Mouse (Mus musculus) brown adipose tissue, adult 24 weeks (tissue): ENCODE data around the gene Nop53. TPM values are rescaled to one million over a fixed set of nuclear protein-coding genes. Genes with fewer than 3 reads are reported as not detected.
A peak's percentile ranks its signal among the peaks of the same experiment; 100 is the strongest.

ENCODE experiments used
- H3K27ac ChIP-seq: fragments of 200-500 bp; replicated peaks from 2 replicates; pipeline ENCODE4 v1.5.1; 2012; ENCODE audit warnings: low read depth, mild to moderate bottlenecking, low read length
- H3K4me1 ChIP-seq: fragments of 200-500 bp; 2 replicates; pipeline ENCODE4 v1.6.1; 2012; ENCODE audit warnings: low read length, mixed read lengths; ENCODE audit not compliant: control insufficient read depth, insufficient read depth, insufficient read length
- H3K4me3 ChIP-seq: fragments of 200-500 bp; 2 replicates; pipeline ENCODE4 v1.5.1; 2012; ENCODE audit warnings: low read depth, mild to moderate bottlenecking, low read length, moderate library complexity; ENCODE audit not compliant: insufficient read depth
- polyA plus RNA-seq: library from polyadenylated mRNA; stranded (reverse); fragments of >200 nt; gene quantifications from 2 replicates; pipeline ENCODE4 v1.2.4, GENCODE M21; 2012; ENCODE audit not compliant: missing spikeins, insufficient read depth, insufficient read length

Gene Nop53
- polyA plus RNA-seq: 86.7 and 98.8 TPM in 2 replicates

GRCm38 (mm10) chr7:15945721-15946536 is at the start of gene Nop53:
TSS of gene Nop53 (minus strand) at chr7:15946074.
- H3K27ac ChIP-seq: peak within 1 kb of the TSS; percentile 99
- peak within 1 kb of the TSS; percentile 91 for H3K4me3 ChIP-seq
- H3K4me1 ChIP-seq: peaks cover 26% of the 10 kb centered on the region

GRCm38 (mm10) chr7:15993789-15994188 is 47.9 kb upstream of the Nop53 start:
- Histone ChIP-seq H3K27ac (no peak overlapping the region), H3K4me3 (no peak overlapping the region), H3K4me1 (no peaks in the 10 kb centered on the region)

GRCm38 (mm10) chr7:15993152-15993551 is 47.3 kb upstream of the Nop53 start:
- H3K4me1 ChIP-seq: no peaks in the 10 kb centered on the region
- no peak overlapping the region for H3K4me3 ChIP-seq
- no peak overlapping the region for H3K27ac ChIP-seq

DNA sequence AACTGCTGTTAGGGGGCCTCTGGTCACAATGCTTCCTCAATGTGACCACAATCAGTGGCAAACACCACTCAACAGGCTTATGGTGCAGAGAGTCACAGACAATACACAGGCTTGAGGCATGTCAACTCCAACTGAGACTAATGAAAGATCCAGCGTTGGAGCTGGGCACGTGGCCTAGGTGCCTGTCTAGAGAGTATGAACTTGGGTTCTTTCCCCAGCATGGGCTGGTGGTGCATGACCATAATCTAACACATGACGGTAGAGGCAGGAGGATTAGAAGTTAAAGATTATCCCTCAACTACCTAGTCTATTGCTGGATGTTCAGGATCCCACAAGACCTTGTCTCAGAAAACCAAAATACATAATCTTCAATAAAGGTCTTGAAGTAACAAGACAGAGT is 45.9 kb upstream of the Nop53 start:
- Histone ChIP-seq H3K4me3 (no peak overlapping the region), H3K4me1 (no peaks in the 10 kb centered on the region), H3K27ac (no peak overlapping the region)

GRCm38 (mm10) chr7:15987661-15988356 is 41.9 kb upstream of the Nop53 start:
- Histone ChIP-seq H3K4me1 (no peaks in the 10 kb centered on the region), H3K4me3 (no peak overlapping the region), H3K27ac (no peak overlapping the region)

DNA sequence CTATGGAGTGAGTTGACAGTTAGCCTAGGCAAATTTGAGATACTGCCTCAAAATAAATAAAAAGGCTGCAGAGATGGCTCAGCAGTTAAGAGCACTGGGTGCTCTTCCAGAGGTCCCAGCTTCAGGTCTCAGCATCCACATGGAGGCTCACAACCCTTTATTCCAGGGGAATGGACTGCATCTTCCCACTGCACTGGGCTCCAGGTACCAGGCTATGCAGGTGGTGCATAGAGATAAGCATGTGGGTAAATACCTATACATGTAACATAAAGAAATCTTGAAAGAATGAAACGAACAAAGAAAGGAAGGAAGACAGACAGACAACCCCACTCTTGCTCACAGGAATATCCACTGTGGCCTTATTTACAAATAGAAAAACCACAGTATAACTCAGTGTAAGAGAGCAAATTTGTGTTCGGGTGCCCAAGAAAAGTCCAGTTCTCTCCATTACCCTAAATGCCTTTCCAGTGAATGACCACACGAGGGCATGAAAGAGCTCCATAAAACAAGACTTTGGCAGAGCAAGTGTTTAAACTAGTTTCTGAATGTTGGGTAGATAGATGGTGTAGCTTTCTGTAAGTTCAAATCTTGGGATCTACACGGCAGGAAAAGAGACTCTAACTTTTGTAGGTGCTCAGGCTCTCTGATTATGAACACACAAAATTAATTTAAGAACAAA is 37.0 kb upstream of the Nop53 start:
- H3K4me1 ChIP-seq: peaks cover 12% of the 10 kb centered on the region
- H3K27ac ChIP-seq: no peak overlapping the region; the same call in 1 of the 2 replicates

GRCm38 (mm10) chr7:15981538-15981937 is 35.7 kb upstream of the Nop53 start:
- peaks cover 12% of the 10 kb centered on the region for H3K4me1 ChIP-seq
- peak overlapping the region; percentile 85 for H3K27ac ChIP-seq
- no peak overlapping the region for H3K4me3 ChIP-seq

More for the DNA sequence above, 37.0 kb upstream of the Nop53 start:
- H3K4me3 ChIP-seq: no peak overlapping the region

GRCm38 (mm10) chr7:15980246-15980645 is 34.4 kb upstream of the Nop53 start:
- H3K4me1 ChIP-seq: peaks cover 12% of the 10 kb centered on the region
- no peak overlapping the region for H3K4me3 ChIP-seq
- H3K27ac ChIP-seq: 0 out of 2 replicates have a peak overlapping the region, but pooled peaks have one; percentile 0

DNA sequence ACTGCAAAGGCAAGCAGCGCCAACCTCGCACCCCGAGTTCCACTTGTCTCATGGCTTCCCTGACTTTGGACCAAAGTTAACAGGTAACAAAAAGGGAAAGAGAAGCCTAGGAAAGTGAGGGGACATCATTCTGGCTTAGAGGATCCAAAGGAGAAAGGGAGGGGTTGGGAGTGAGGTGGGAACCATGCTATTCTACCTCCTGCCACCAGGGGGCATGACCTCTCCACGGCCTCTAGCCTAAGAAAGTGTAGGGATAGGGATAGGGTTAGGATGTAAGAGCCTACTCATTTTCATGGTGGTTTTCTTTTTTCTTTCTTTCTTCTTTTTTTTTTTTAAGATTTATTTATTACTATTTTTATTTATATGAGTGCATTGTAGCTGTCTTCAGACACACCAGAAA is 30.0 kb upstream of the Nop53 start:
- Histone ChIP-seq H3K4me1 (peaks cover 7% of the 10 kb centered on the region), H3K4me3 (no peak overlapping the region), H3K27ac (no peak overlapping the region)

DNA sequence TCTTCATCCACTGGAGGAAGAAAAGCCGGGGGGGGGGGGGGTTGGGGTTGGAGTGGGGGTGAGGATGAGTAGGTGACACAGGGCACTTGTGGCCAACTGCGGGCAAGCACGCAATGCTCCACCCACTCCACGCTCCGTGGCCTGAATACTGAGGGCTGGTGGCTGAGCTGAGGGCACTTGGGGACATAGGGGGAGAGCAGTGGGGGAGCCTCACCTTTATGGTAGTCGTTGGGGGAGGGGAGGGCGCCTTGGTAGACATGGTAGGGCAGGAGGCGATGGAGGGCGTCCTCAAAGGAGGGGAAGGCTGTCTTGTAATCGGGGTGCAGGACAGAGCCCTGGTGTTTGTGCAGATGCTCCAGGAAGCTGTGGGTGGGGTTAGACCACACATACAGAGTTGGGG is 29.6 kb upstream of the Nop53 start:
- no peak overlapping the region for H3K4me3 ChIP-seq
- H3K4me1 ChIP-seq: peaks cover 2% of the 10 kb centered on the region
- H3K27ac ChIP-seq: no peak overlapping the region

DNA sequence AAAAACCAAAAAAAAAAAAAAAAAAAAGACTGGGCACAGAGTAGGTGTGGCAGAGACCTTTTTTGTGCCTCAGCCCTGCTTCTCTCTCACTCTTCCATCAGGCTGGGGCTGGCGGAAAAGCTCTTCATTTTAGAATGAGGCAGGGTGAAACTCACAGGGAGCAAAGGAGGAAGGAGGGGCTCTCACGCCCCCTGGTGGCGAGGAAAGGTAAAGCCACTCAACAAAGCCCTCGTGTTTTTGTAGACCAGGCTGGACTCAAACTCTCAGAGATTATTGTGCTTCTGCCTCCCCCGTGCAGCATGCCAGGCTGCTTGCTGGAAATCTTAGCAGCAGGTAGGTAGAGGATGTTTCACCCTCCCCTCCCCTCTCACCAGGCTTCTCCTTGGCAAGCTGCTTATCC is 28.8 kb upstream of the Nop53 start:
- Histone ChIP-seq H3K4me3 (no peak overlapping the region), H3K27ac (no peak overlapping the region)

GRCm38 (mm10) chr7:15972247-15972646 is 26.4 kb upstream of the Nop53 start:
- no peaks in the 10 kb centered on the region for H3K4me1 ChIP-seq
- H3K4me3 ChIP-seq: no peak overlapping the region
- no peak overlapping the region for H3K27ac ChIP-seq

More for the DNA sequence above, 28.8 kb upstream of the Nop53 start:
- no peaks in the 10 kb centered on the region for H3K4me1 ChIP-seq

DNA sequence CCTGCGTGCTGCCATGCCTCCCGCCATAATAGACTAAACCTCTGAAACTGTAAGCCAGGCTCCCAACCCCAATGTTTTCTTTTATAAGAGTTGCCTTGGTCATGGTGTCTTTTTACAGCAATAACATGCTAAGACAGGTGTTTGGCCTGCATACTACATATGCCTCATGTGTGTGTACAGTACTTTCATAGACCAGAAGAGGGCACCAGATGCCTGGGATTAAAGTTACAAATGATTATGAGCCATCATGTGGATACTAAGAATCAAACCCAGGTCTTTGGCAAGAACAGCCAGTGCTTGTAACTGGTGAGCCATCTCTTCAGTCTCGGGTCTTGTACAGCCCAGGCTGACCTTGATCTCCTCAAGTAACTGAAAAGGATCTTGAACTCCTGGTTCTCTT is 23.8 kb upstream of the Nop53 start:
- H3K4me1 ChIP-seq: no peaks in the 10 kb centered on the region
- H3K27ac ChIP-seq: no peak overlapping the region
- no peak overlapping the region for H3K4me3 ChIP-seq

- no peak overlapping the region for H3K4me3 ChIP-seq
- no peak overlapping the region for H3K27ac ChIP-seq
- no peaks in the 10 kb centered on the region for H3K4me1 ChIP-seq
Observed at GRCm38 (mm10) chr7:15968322-15968721, 22.4 kb upstream of the Nop53 start.

- peak within 1 kb of the TSS; percentile 99 for H3K27ac ChIP-seq
Observed at GRCm38 (mm10) chr7:15967312-15967711, 21.4 kb upstream of the Nop53 start, which contains the start of gene Ehd2. TSS of gene Ehd2 (minus strand) at chr7:15967567.

More at GRCm38 (mm10) chr7:15967312-15967711, 21.4 kb upstream of the Nop53 start, which contains the start of gene Ehd2:
- Histone ChIP-seq H3K4me3 (peak within 1 kb of the TSS; percentile 93), H3K4me1 (no peaks in the 10 kb centered on the region)
